Mouse (Mus musculus) lung, postnatal 0 days (tissue): ENCODE results near the gene Ptcra.

Experiments used
- CTCF ChIP-seq: IDR thresholded peaks from 2 replicates; pipeline ENCODE4 v1.5.1; 2016; ENCODE audit warnings: antibody characterized with exemption, mild to moderate bottlenecking
- EP300 ChIP-seq: IDR thresholded peaks from 2 replicates; pipeline ENCODE4 v1.6.1; 2016; ENCODE audit warnings: antibody characterized with exemption, mild to moderate bottlenecking, control low read depth

DNA sequence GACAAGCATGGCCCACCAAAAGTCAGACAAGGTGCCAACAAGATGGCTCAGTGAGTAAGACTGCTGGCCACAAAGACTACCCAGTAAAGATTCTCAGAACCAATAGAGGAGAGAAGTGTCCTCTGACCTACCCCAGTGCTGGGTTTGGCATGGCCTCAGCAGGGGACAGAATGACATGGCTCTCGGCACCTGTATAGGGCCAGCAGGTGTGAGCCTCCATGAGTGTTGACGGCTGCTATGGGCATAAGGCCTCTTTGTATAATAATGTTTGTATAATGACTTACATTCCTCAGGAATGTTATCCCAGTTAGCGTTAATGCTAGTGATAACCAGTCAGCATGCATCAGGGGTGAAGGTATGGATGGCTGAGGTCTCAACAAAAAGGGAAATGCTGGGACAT is 12.6 kb upstream of the Ptcra start:
- TF ChIP-seq CTCF (no peak), EP300 (no peak)
